ENCODE assay signal across 10 mouse cellular contexts in the genomic region with DNA sequence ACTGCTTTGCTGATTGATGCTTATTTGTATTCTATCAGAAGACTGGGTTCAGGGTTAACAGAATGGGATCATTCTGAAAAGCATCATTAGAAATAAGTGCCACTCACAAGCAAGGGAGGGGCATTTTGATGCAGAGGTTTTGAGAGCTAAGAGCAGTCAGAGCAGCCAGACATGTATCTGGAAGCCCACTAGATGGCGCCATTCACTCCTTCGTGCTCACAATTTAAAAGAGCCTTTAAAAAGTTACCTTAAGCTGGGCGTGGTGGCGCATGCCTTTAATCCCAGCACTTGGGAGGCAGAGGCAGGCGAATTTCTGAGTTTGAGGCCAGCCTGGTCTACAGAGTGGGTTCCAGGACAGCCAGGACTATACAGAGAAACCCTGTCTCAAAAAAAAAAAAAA. TPM values are rescaled to one million over a fixed set of nuclear protein-coding genes. Genes with fewer than 3 reads are reported as not detected.
DNase-seq lines count a peak whose midpoint lies in the region; ATAC-seq lines count a peak whose summit lies in the region.
"Not testable (repeated sequence)": the region's sequence is repeated elsewhere in the genome, so short reads cannot be mapped to it uniquely, and the experiment has no call there.
"Had no signal": no experiment of that assay in that cellular context is flagged by ENCODE, and none has a peak within 500 bp of the region (broad histone marks: within the 10 kb centered on the region; RNA-seq: fewer than 3 reads in every experiment).

No protein-coding gene starts in this region.

- DNase-seq in Muller cell, postnatal 12 days (ENCODE audit: inconsistent ontology term) = peak; percentile 14
- peak; percentile 16 for DNase-seq in cerebellum, adult 11 months
- DNase-seq in hindbrain, embryonic 10.5 days (ENCODE audit: low spot score) = peak; percentile 36
- DNase-seq in layer of hippocampus, postnatal 14 days (ENCODE audit: low spot score in 2 of 2) = peak; percentile 36 to 63
- DNase-seq in lung, postnatal 4 days = peak; percentile 31 to 59
- DNase-seq in right cerebral cortex, postnatal 25 days = peak; percentile 49
- DNase-seq in urinary bladder, postnatal 25 days (ENCODE audit: low spot score) = peak; percentile 20

- H3K4me2 ChIP-seq in forebrain, embryonic 15.5 days (replicated peaks) = not testable (repeated sequence)

- not testable (repeated sequence) for H3K27me3 ChIP-seq in forebrain, embryonic 15.5 days; hindbrain, embryonic 10.5 days (ENCODE audit: insufficient read depth, poor library complexity, severe bottlenecking)

- not testable (repeated sequence) for H3K4me3 ChIP-seq in forebrain, embryonic 15.5 days; hindbrain, embryonic 10.5 days

- 0 out of 2 replicates have a peak, but pooled peaks have one; percentile 32 for ATAC-seq in forebrain, embryonic 15.5 days (replicated peaks)

- not testable (repeated sequence) for H3K27ac ChIP-seq in forebrain, embryonic 15.5 days (replicated peaks); hindbrain, embryonic 10.5 days

- H3K36me3 ChIP-seq in forebrain, embryonic 15.5 days; hindbrain, embryonic 10.5 days: not testable (repeated sequence)

- H3K4me1 ChIP-seq in forebrain, embryonic 15.5 days; hindbrain, embryonic 10.5 days (replicated peaks): not testable (repeated sequence)

- 45% methylated on average over 5 of the region's 5 CpGs for WGBS in forebrain, embryonic 15.5 days
- 41% methylated on average over 5 of the region's 5 CpGs for WGBS in hindbrain, embryonic 10.5 days

- H3K9ac ChIP-seq in forebrain, embryonic 15.5 days (replicated peaks) = not testable (repeated sequence)

- not testable (repeated sequence) for H3K9me3 ChIP-seq in forebrain, embryonic 15.5 days; hindbrain, embryonic 10.5 days

RNA-seq across cellular contexts. Expression of a gene that starts 26.9 kb away (rescaled TPM):
- 0.19 and 0.46 TPM in 2 replicates for polyA plus RNA-seq in forebrain, embryonic 15.5 days (2015; fragmentation: Nextera tagmentation; extraction: Ambion mirVana)
- 0.20 and 0.34 TPM in 2 replicates for polyA plus RNA-seq in hindbrain, embryonic 10.5 days (2016; fragmentation: Nextera tagmentation; extraction: Ambion mirVana)
- total RNA-seq in layer of hippocampus, postnatal 14 days (2021) = under 1 TPM; 0.50 to 0.51 TPM
- polyA plus RNA-seq: heart, embryonic 14.5 days; neural tube, embryonic 14.5 days had no signal
